Mouse (Mus musculus) 416B (cell line): Measurements from ENCODE around the gene Gzf1.

Source experiments
- DNase-seq: peaks from one replicate; pipeline ENCODE4 v3.0.0; 2011; ENCODE audit warnings: low read depth

Gene Gzf1

DNA sequence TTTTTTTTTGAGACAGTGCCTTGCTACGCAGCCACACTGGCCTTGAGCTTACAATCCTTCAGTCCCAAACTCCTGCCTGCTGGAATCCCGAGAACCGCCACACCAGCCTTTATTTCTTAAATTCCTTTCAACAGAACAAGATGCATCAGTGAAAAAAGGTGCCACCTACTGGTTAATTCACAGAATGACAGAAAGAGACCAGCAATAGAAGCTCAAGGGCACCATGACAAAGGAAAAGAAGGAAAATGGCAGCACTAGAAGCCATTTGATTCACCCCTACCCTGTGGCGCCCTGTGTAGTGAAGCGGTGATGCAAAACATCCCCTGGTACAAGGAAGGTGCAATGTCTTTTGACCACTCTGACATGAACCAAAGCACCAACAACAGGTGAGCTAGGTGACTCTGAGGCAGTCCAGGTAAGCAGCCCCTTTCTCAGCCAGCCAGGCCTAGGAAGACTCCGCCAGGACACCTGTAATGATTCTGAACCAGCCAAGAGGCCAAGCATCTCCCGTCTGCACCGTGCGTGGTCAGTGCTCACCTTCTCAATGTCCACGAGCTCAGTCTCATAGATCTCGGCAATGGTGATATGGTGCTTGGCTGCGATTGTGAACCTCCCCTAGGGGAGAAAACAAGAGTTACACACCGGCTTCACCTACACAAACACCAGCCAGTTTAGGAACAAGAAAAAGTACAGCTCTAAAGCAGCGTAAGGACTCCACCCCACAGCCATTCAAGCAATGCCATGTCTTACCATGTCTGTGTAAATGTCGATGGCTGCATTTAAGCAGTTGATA lies 25.8 kb downstream of the Gzf1 start:
- DNase-seq = peak; percentile 61

GRCm38 (mm10) chr2:148707202-148707530 lies 26.3 kb downstream of the Gzf1 start:
- DNase-seq = no peak

GRCm38 (mm10) chr2:148712326-148712725 lies 31.5 kb downstream of the Gzf1 start:
- DNase-seq = no peak

DNA sequence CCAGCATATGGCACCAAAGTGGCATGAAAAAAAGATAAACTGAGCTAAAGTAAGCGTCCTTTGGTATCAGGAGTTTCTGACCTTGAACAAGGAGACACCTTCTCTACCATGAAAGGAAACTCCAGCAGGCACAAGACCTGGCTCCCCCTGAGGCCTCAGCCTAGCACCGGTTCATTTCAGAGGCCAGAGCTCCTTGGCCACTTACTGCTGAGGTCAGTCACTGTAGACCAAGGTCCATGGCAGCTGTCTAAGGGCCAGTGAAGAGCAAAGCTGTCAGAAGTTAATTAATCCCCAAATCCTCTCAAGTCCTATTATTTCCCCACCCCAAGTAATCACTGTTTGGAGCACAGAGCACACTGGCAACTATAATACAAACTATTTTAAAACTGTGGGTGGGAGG lies 36.2 kb downstream of the Gzf1 start:
- DNase-seq = no peak

DNA sequence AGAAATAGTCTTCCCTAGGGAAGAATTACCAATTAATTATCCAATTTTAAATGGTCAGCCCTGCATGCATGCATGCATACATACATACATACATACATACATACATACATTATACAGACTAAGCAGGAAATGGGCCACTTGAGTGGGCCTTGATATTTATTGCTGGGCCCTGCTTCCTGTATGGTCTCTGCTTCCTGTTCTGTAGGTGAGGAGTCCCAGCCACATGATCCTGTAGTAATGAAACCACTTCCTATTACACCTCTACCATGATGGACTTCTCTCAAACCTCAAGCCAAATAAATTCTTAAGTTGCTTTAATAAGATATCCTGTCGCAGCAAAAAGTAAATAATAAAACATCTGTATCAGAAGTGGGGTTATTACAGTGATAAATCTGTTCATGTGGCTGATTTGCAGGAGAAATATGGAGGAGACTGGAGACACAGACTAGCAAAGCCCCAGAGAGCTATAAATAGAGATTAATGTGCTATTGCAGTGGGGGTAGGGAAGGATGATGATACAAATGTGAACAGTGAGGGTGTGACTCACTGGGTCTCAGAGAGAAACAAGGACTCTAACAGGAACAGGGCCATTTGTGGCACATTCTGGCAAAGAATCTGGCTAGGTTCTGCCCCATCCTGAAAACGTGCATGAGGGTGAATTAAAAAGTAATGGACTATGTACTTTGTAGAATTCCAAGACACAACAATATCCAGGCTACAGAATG lies 38.6 kb downstream of the Gzf1 start:
- peak; percentile 49 for DNase-seq

- DNase-seq = no peak
Measured at GRCm38 (mm10) chr2:148731614-148732326, 50.9 kb downstream of the Gzf1 start.

GRCm38 (mm10) chr2:148732327-148733000 lies 51.6 kb downstream of the Gzf1 start, which contains the start of gene Napb:
Gene Napb, minus strand, starts transcription at chr2:148732467.
- DNase-seq = peak; percentile 76
